Mouse (Mus musculus) lung, postnatal 10 days (tissue): ENCODE data around the gene Sncg.

Experiments used
- DNase-seq: peaks from one replicate; pipeline ENCODE4 v3.0.0; 2021

Sncg gene

GRCm38 (mm10) chr14:34339446-34339845 is 35.1 kb downstream of the Sncg start:
- no peak for DNase-seq

DNA sequence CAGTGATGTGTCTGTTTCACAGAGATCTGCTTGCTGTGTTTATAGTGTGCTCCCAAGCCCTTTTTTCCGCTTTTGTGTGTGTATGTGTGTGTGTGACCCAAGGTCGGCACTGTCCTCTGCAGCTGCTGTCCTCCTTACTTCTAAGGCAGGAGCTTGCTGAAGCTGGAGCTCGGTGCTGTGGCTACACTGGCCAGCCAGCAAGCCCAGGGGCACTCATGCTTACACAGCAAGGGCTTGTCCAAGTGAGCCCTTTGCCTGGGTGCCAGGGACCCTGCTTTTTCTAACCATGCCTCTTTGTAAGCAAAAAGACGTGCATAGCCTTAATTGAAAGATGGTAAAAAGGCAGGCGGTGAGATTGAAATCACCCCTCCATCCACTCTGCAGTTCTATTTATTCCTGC is 42.1 kb downstream of the Sncg start:
- no peak for DNase-seq

DNA sequence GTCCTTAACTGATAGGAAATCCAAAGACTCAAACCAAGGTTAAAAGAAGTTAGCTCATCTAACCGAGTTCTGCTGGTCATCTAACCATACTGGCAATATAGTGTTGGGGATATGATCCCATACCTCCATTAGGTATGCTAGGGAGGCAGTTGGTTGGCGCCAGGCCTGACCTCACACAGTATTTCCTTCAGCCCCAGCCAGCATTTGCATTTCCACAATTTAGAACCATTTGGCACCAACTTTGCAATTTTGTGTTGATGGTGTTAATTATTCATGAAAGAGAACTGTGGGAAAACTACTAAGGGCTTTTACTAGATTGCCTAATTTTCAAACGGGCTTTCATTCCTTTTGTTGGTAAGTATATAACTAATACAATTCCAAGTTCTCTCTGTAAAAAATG is 42.7 kb downstream of the Sncg start:
- DNase-seq: no peak

- no peak for DNase-seq
Observed at GRCm38 (mm10) chr14:34330657-34331158, 43.9 kb downstream of the Sncg start.

GRCm38 (mm10) chr14:34327618-34328017 is 47.0 kb downstream of the Sncg start:
- DNase-seq: no peak

DNA sequence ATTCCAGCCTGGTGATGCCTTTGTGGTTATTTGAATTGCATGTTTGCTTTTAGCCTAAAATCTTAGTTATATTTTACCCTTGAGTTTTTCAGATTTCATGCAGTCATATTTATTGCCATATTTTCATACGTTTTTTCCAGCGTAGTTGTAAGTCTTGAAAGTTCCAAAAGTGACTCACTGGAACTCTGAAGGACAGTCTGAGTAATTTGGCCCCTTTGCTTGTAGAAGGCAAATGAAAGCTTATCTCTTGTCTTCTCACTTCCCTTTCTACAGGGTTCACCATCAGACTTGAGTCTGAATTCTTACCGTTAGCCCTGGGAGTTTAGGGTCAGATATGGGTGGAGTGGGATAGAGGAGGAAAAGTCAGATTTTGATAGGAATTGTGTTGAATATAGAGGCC is 48.0 kb downstream of the Sncg start:
- no peak for DNase-seq

GRCm38 (mm10) chr14:34323576-34324085 is 51.0 kb downstream of the Sncg start:
- DNase-seq: no peak
